Mouse (Mus musculus): ENCODE data around the gene Fga. TPM values are rescaled to one million over a fixed set of nuclear protein-coding genes. Genes with fewer than 3 reads are reported as not detected.

The Fga gene
- not detected in 2 replicates for polyA plus RNA-seq (2015; fragmentation: Nextera tagmentation; extraction: Ambion mirVana)

DNA sequence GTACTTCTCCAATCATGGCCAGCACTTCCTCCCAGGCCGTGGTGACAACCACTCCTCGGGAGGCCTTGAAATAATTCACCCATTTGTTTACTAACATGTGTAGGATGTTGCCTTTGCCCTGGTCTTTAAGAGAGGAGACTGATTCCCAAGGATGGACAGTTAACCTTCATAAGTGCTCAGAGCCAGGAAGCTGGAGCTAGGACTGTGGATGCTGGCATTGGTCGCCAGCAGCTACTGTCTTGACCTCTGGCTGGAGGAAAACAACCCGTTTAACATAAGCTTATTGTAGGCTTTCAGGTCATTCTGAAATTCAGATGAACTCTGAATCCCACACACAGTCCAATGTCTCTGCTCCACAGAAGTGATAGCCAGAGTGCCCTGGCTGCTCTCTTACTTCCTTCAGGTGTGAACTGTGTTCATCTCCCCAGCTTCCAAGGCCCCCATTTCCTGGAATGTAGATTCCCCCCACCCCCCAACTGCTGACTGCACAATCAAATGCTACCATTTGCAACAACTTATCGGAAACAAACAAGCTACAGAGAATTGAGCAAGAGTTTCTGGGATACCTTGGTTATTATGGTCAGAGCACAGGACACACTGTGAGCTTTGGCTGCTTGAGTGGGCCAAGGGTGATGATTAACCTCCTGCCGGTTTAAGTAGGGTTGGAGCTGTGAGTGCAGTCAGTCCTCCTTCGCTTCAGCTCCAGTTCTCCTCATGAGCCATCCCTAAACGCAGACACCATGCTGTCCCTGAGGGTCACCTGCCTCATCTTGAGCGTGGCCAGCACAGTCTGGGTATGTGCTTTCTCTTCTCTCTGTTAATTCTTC lies at the start of gene Fga:
Gene Fga (plus strand): TSS at position 602 of the 827 bp plus-strand sequence.
- H3K4me3 ChIP-seq (ENCODE audit: low read depth, low read length): no peak within 1 kb of the TSS
- no peak within 1 kb of the TSS for H3K27ac ChIP-seq (ENCODE audit: low read length)
- no peak for ATAC-seq
- H3K36me3 ChIP-seq (ENCODE audit: control insufficient read depth, insufficient read depth, low read length): no peaks in the 10 kb centered on the region
- H3K27me3 ChIP-seq (ENCODE audit: control insufficient read depth, insufficient read depth, low read depth, low read length): no peaks in the 10 kb centered on the region
- H3K4me1 ChIP-seq (ENCODE audit: control insufficient read depth, insufficient read depth, low read length): no peaks in the 10 kb centered on the region
- no peak within 1 kb of the TSS for H3K4me2 ChIP-seq (ENCODE audit: low read length)
- no peaks in the 10 kb centered on the region for H3K9me3 ChIP-seq (replicated peaks; ENCODE audit: control insufficient read depth, low read length, poor library complexity, severe bottlenecking)
- 78% methylated on average over 9 of the region's 9 CpGs for WGBS
- H3K9ac ChIP-seq (ENCODE audit: low read depth, low read length): no peak within 1 kb of the TSS

DNA sequence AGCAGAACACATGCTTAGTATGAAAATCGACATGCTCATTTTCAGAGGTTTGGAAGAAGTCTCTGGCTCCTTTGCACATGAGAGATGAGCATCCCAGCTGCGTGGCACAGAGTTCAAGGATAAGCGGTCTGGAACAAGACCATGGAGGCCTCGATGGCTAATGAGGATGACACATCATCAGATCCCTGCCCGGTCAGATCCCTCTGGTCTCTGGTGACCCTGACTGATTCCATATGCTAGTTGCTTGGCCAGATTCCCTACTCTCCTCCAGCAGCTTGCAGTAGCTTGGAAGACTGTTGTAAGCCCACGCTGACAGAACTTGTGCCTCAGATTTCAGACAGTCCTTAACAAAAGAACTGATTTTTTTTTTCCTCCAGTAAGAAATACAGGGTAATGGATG lies 45.1 kb upstream of the Fga start:
- no peaks in the 10 kb centered on the region for H3K27me3 ChIP-seq (ENCODE audit: control insufficient read depth, insufficient read depth, low read depth, low read length)
- no peak overlapping the region for H3K4me3 ChIP-seq (ENCODE audit: low read depth, low read length)
- no peaks in the 10 kb centered on the region for H3K9me3 ChIP-seq (replicated peaks; ENCODE audit: control insufficient read depth, low read length, poor library complexity, severe bottlenecking)
- no peaks in the 10 kb centered on the region for H3K36me3 ChIP-seq (ENCODE audit: control insufficient read depth, insufficient read depth, low read length)
- ATAC-seq: 0 out of 2 replicates have a peak, but pooled peaks have one; percentile 36
- WGBS: 72% methylated on average over 6 of the region's 6 CpGs
- no peak overlapping the region for H3K4me2 ChIP-seq (ENCODE audit: low read length)
- H3K27ac ChIP-seq (ENCODE audit: low read length): no peak overlapping the region
- no peak overlapping the region for H3K9ac ChIP-seq (ENCODE audit: low read depth, low read length)
- H3K4me1 ChIP-seq (ENCODE audit: control insufficient read depth, insufficient read depth, low read length): no peaks in the 10 kb centered on the region

DNA sequence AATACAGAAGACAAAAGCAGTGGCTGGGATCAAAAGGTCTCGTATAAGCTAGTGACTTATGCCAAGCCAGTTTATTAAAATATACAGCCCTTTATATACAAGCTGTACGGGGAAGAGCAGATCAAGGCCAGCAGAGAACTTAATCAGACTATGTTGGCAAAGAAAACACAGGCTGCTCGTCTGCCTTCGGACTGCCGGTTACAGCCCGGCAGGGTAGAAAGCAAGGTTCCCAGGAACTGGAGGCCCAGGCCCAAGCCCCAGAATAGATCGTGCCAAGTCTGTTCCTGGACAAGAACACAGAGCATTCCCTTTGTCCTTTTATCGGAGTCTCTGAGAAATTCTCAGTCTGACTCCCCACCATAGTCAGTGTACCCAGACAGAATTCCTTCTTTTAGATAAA lies 44.0 kb upstream of the Fga start:
- no peaks in the 10 kb centered on the region for H3K27me3 ChIP-seq (ENCODE audit: control insufficient read depth, insufficient read depth, low read depth, low read length)
- WGBS: 58% methylated on average over 8 of the region's 8 CpGs
- H3K4me3 ChIP-seq (ENCODE audit: low read depth, low read length): no peak overlapping the region
- H3K4me1 ChIP-seq (ENCODE audit: control insufficient read depth, insufficient read depth, low read length): no peaks in the 10 kb centered on the region
- no peak overlapping the region for H3K27ac ChIP-seq (ENCODE audit: low read length)
- H3K4me2 ChIP-seq (ENCODE audit: low read length): no peak overlapping the region
- no peaks in the 10 kb centered on the region for H3K36me3 ChIP-seq (ENCODE audit: control insufficient read depth, insufficient read depth, low read length)
- ATAC-seq: no peak
- no peak overlapping the region for H3K9ac ChIP-seq (ENCODE audit: low read depth, low read length)
- no peaks in the 10 kb centered on the region for H3K9me3 ChIP-seq (replicated peaks; ENCODE audit: control insufficient read depth, low read length, poor library complexity, severe bottlenecking)

DNA sequence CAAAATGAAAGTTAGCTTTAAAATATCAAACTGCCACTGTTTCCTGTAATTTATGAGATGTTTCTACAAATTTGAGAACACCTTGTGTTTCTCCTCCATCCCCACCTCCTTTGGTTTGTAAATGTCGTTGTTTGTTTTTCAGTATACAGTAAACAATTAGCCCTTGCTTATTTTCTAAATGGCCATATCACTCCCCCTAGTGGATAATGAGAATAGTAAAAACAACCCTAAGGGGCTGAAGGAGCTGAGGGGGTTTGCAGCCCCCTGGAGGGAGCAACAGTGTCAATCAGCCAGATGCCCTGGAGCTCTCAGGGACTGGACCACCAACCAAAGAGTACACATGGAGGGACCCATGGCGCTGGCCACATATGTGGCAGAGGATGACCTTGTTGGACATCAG lies 41.0 kb upstream of the Fga start:
- no peaks in the 10 kb centered on the region for H3K9me3 ChIP-seq (replicated peaks; ENCODE audit: control insufficient read depth, low read length, poor library complexity, severe bottlenecking)
- no peak overlapping the region for H3K4me3 ChIP-seq (ENCODE audit: low read depth, low read length)
- no peak overlapping the region for H3K27ac ChIP-seq (ENCODE audit: low read length)
- no peak overlapping the region for H3K9ac ChIP-seq (ENCODE audit: low read depth, low read length)
- no peaks in the 10 kb centered on the region for H3K27me3 ChIP-seq (ENCODE audit: control insufficient read depth, insufficient read depth, low read depth, low read length)
- no peak overlapping the region for H3K4me2 ChIP-seq (ENCODE audit: low read length)
- H3K4me1 ChIP-seq (ENCODE audit: control insufficient read depth, insufficient read depth, low read length): no peaks in the 10 kb centered on the region
- H3K36me3 ChIP-seq (ENCODE audit: control insufficient read depth, insufficient read depth, low read length): no peaks in the 10 kb centered on the region
- 84% methylated on average over 2 of the region's 2 CpGs for WGBS
- no peak for ATAC-seq

- Histone ChIP-seq H3K4me2 (ENCODE audit: low read length) (no peak overlapping the region), H3K9me3 (replicated peaks; ENCODE audit: control insufficient read depth, low read length, poor library complexity, severe bottlenecking) (no peaks in the 10 kb centered on the region), H3K9ac (ENCODE audit: low read depth, low read length) (no peak overlapping the region), H3K27me3 (ENCODE audit: control insufficient read depth, insufficient read depth, low read depth, low read length) (no peaks in the 10 kb centered on the region), H3K36me3 (ENCODE audit: control insufficient read depth, insufficient read depth, low read length) (no peaks in the 10 kb centered on the region), H3K4me1 (ENCODE audit: control insufficient read depth, insufficient read depth, low read length) (peaks cover 4% of the 10 kb centered on the region; the same call in 1 of the 2 replicates), H3K27ac (ENCODE audit: low read length) (no peak overlapping the region), H3K4me3 (ENCODE audit: low read depth, low read length) (no peak overlapping the region)
- ATAC-seq: no peak
- 84% methylated on average over 12 of the region's 12 CpGs for WGBS
These were observed 33.9 kb upstream of the Fga start for GRCm38 (mm10) chr3:82991963-82992362.

DNA sequence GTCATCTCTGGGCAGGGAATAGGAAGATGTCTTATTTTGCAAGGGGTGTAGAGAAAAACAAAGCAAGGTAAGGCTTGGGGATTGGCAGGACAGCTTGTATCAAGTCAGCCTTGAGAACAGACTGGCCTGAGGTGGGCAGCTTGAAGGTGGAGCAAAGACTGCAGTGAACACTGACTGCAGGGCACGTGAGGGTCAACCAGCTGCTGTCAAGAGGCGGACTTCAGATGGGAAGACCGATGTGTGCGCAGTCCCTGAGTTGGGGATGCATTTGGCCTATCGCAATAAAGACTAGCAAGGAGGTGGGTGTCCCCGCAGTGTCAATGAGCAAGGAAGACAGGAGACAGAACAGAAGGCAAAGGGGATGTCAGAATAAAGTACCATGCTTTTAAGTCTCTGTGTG lies 32.9 kb upstream of the Fga start:
- no peaks in the 10 kb centered on the region for H3K27me3 ChIP-seq (ENCODE audit: control insufficient read depth, insufficient read depth, low read depth, low read length)
- no peak overlapping the region for H3K4me2 ChIP-seq (ENCODE audit: low read length)
- no peaks in the 10 kb centered on the region for H3K9me3 ChIP-seq (replicated peaks; ENCODE audit: control insufficient read depth, low read length, poor library complexity, severe bottlenecking)
- H3K36me3 ChIP-seq (ENCODE audit: control insufficient read depth, insufficient read depth, low read length): no peaks in the 10 kb centered on the region
- H3K9ac ChIP-seq (ENCODE audit: low read depth, low read length): no peak overlapping the region
- ATAC-seq: no peak
- WGBS: 93% methylated on average over 6 of the region's 6 CpGs
- no peak overlapping the region for H3K27ac ChIP-seq (ENCODE audit: low read length)
- H3K4me1 ChIP-seq (ENCODE audit: control insufficient read depth, insufficient read depth, low read length): peaks cover 4% of the 10 kb centered on the region; the same call in 1 of the 2 replicates
- H3K4me3 ChIP-seq (ENCODE audit: low read depth, low read length): no peak overlapping the region

DNA sequence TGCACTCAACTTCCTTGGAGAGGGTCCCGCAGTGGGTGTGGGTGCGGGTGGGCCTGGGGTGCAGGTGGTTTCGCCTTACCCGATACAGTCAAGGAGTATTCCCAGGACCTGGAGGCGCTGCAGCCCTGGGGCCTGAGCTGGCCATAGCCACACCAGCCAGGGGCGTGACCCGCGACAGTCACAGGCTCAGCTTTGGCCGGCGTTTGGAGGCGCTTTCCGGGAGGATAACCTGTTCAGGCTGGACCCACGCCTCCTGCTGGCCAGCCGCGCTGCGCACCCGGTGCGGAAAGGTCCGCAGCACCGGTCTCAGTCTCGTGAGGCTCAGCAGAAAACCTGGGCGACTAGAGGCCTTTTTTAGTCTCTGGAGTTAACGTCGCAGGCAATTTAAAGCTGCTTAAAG lies 30.5 kb upstream of the Fga start:
- H3K4me2 ChIP-seq (ENCODE audit: low read length): peak overlapping the region; percentile 62
- peak overlapping the region; percentile 32 for H3K4me3 ChIP-seq (ENCODE audit: low read depth, low read length)
- H3K9me3 ChIP-seq (replicated peaks; ENCODE audit: control insufficient read depth, low read length, poor library complexity, severe bottlenecking): no peaks in the 10 kb centered on the region
- peak; percentile 73; the same call in 1 of the 2 replicates for ATAC-seq
- WGBS: 3% methylated on average over 24 of the region's 24 CpGs
- H3K27ac ChIP-seq (ENCODE audit: low read length): no peak overlapping the region
- H3K9ac ChIP-seq (ENCODE audit: low read depth, low read length): peak overlapping the region; percentile 56
- H3K4me1 ChIP-seq (ENCODE audit: control insufficient read depth, insufficient read depth, low read length): peaks cover 9% of the 10 kb centered on the region; the same call in 1 of the 2 replicates
- H3K36me3 ChIP-seq (ENCODE audit: control insufficient read depth, insufficient read depth, low read length): no peaks in the 10 kb centered on the region
- no peaks in the 10 kb centered on the region for H3K27me3 ChIP-seq (ENCODE audit: control insufficient read depth, insufficient read depth, low read depth, low read length)

- peaks cover 9% of the 10 kb centered on the region; the same call in 1 of the 2 replicates for H3K4me1 ChIP-seq (ENCODE audit: control insufficient read depth, insufficient read depth, low read length)
- no peak overlapping the region for H3K4me2 ChIP-seq (ENCODE audit: low read length)
- WGBS: 84% methylated on average over 3 of the region's 3 CpGs
- no peak for ATAC-seq
- H3K27me3 ChIP-seq (ENCODE audit: control insufficient read depth, insufficient read depth, low read depth, low read length): no peaks in the 10 kb centered on the region
- H3K9ac ChIP-seq (ENCODE audit: low read depth, low read length): no peak overlapping the region
- no peaks in the 10 kb centered on the region for H3K9me3 ChIP-seq (replicated peaks; ENCODE audit: control insufficient read depth, low read length, poor library complexity, severe bottlenecking)
- no peaks in the 10 kb centered on the region for H3K36me3 ChIP-seq (ENCODE audit: control insufficient read depth, insufficient read depth, low read length)
- no peak overlapping the region for H3K4me3 ChIP-seq (ENCODE audit: low read depth, low read length)
- no peak overlapping the region for H3K27ac ChIP-seq (ENCODE audit: low read length)
These were observed 29.2 kb upstream of the Fga start for GRCm38 (mm10) chr3:82996656-82997055.

DNA sequence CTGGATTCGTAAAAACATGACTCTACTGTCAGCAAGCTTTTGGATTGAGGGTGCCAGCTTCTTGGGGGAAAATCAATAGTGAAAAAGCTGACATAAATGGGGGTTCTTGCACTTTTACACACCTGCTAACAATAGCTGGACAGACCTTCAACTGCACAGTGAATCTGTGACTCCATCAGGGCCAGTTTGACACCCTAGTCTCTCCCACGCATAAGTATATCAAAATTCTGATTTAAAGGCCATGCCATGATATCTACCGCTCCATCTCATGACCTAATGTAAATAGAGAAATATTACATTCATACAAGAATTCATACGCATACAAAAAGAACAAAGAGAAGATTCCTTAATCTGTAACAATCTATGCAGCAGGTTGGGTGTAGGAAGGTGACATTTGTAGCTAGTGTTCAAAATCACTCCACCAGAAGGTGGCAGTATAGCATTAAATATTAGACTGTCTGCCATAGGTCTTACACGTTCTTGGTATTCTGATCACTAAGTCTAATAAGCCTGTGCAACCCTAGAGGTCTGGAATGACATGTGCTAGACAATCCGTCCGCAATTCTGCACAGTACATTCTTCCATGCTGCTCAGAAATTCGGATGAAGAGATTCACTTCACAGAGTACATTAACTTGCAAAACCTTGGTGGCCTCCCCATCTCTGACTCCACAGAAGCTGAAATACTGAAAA lies 27.0 kb upstream of the Fga start:
- 29% methylated on average over 8 of the region's 8 CpGs for WGBS
- no peak overlapping the region for H3K9ac ChIP-seq (ENCODE audit: low read depth, low read length)
- peaks cover 9% of the 10 kb centered on the region; the same call in 1 of the 2 replicates for H3K4me1 ChIP-seq (ENCODE audit: control insufficient read depth, insufficient read depth, low read length)
- H3K27ac ChIP-seq (ENCODE audit: low read length): no peak overlapping the region
- no peak overlapping the region for H3K4me2 ChIP-seq (ENCODE audit: low read length)
- no peaks in the 10 kb centered on the region for H3K27me3 ChIP-seq (ENCODE audit: control insufficient read depth, insufficient read depth, low read depth, low read length)
- no peaks in the 10 kb centered on the region for H3K36me3 ChIP-seq (ENCODE audit: control insufficient read depth, insufficient read depth, low read length)
- peak; percentile 97 for ATAC-seq
- no peaks in the 10 kb centered on the region for H3K9me3 ChIP-seq (replicated peaks; ENCODE audit: control insufficient read depth, low read length, poor library complexity, severe bottlenecking)
- no peak overlapping the region for H3K4me3 ChIP-seq (ENCODE audit: low read depth, low read length)

Measured in midbrain, embryonic 16.5 days (tissue).